Mouse (Mus musculus): ENCODE measurements around the gene Skida1. TPM values are rescaled to one million over a fixed set of nuclear protein-coding genes. Genes with fewer than 3 reads are reported as not detected.

Skida1 gene
- total and polyA plus RNA-seq, 2 experiments from 2014 or later = 4.4 to 14.1 TPM

GRCm38 (mm10) chr2:18004286-18004685 is 44.6 kb downstream of the Skida1 start:
- DNase-seq (ENCODE audit: low spot score) = no peak
- ATAC-seq = no peak
- Histone ChIP-seq H3K27me3 (ENCODE audit: insufficient read depth, low read length) (no peaks in the 10 kb centered on the region), H3K9me3 (ENCODE audit: low read length) (no peaks in the 10 kb centered on the region), H3K4me2 (ENCODE audit: low read depth, low read length) (no peak overlapping the region), H3K4me3 (ENCODE audit: low read length) (no peak overlapping the region), H3K36me3 (ENCODE audit: insufficient read depth, low read length) (no peaks in the 10 kb centered on the region), H3K27ac (no peak overlapping the region), H3K4me1 (ENCODE audit: insufficient read depth, low read length) (no peaks in the 10 kb centered on the region), H3K9ac (replicated peaks; ENCODE audit: low read length) (no peak overlapping the region)
- WGBS = 91% methylated on average over 4 of the region's 4 CpGs
- TF ChIP-seq CTCF (IDR thresholded peaks at IDR 0.05; ENCODE audit: low read depth) = no peak

GRCm38 (mm10) chr2:18002306-18002705 is 46.5 kb downstream of the Skida1 start:
- no peak for TF ChIP-seq CTCF (IDR thresholded peaks at IDR 0.05; ENCODE audit: low read depth)

GRCm38 (mm10) chr2:17996858-17997257 is 52.0 kb downstream of the Skida1 start, which contains the start of gene H2al2a:
TSS of gene H2al2a (minus strand) at chr2:17996958.
- TF ChIP-seq CTCF (IDR thresholded peaks at IDR 0.05; ENCODE audit: low read depth) = no peak
- no peaks in the 10 kb centered on the region for H3K36me3 ChIP-seq (ENCODE audit: insufficient read depth, low read length)
- H3K27ac ChIP-seq = no peak within 1 kb of the TSS
- H3K4me1 ChIP-seq (ENCODE audit: insufficient read depth, low read length) = no peaks in the 10 kb centered on the region
- ATAC-seq (no peak), DNase-seq (ENCODE audit: low spot score) (no peak)
- no peak within 1 kb of the TSS for H3K4me2 ChIP-seq (ENCODE audit: low read depth, low read length)
- H3K9ac ChIP-seq (replicated peaks; ENCODE audit: low read length) = no peak within 1 kb of the TSS
- H3K4me3 ChIP-seq (ENCODE audit: low read length) = no peak within 1 kb of the TSS
- no peaks in the 10 kb centered on the region for H3K27me3 ChIP-seq (ENCODE audit: insufficient read depth, low read length)
- H3K9me3 ChIP-seq (ENCODE audit: low read length) = no peaks in the 10 kb centered on the region

More at GRCm38 (mm10) chr2:18002306-18002705, 46.5 kb downstream of the Skida1 start:
- DNase-seq (ENCODE audit: low spot score) = no peak
- Histone ChIP-seq H3K36me3 (ENCODE audit: insufficient read depth, low read length) (no peaks in the 10 kb centered on the region), H3K9ac (replicated peaks; ENCODE audit: low read length) (no peak overlapping the region), H3K4me1 (ENCODE audit: insufficient read depth, low read length) (no peaks in the 10 kb centered on the region), H3K27me3 (ENCODE audit: insufficient read depth, low read length) (no peaks in the 10 kb centered on the region), H3K27ac (no peak overlapping the region), H3K9me3 (ENCODE audit: low read length) (no peaks in the 10 kb centered on the region), H3K4me3 (ENCODE audit: low read length) (no peak overlapping the region), H3K4me2 (ENCODE audit: low read depth, low read length) (no peak overlapping the region)
- 98% methylated on average over 3 of the region's 3 CpGs for WGBS
- ATAC-seq = no peak

Small RNAs within 50 kb of the gene (microRNA-seq; reads per million reads assigned to microRNA genes)
- gene Mir7655 = 1.9 to 3.6 reads per million in 2 experiments

Other genes with a start within 250 kb of the Skida1 start
- not detected in 2 replicates for gene H2al2a, start 52.1 kb downstream of the Skida1 start, total RNA-seq (2014; rRNA removed)
- gene H2al2a, start 52.1 kb downstream of the Skida1 start, polyA plus RNA-seq (2015; fragmentation: Nextera tagmentation; extraction: Ambion mirVana) = not detected in 2 replicates
- 2.3 and 3.7 TPM in 2 replicates for gene A930004D18Rik, start 11.3 kb downstream of the Skida1 start, total RNA-seq (2014; rRNA removed)
- gene A930004D18Rik, start 11.3 kb downstream of the Skida1 start, polyA plus RNA-seq (2015; fragmentation: Nextera tagmentation; extraction: Ambion mirVana) = 9.0 and 9.9 TPM in 2 replicates
- 20.1 and 25.6 TPM in 2 replicates for gene Mllt10, start 6.2 kb upstream of the Skida1 start, total RNA-seq (2014; rRNA removed)
- 30.0 and 34.6 TPM in 2 replicates for gene Mllt10, start 6.2 kb upstream of the Skida1 start, polyA plus RNA-seq (2015; fragmentation: Nextera tagmentation; extraction: Ambion mirVana)